Mouse (Mus musculus) gonadal fat pad, adult 2 months (tissue): ENCODE results near the gene Spint2. TPM values are rescaled to one million over a fixed set of nuclear protein-coding genes. Genes with fewer than 3 reads are reported as not detected.

Source experiments
- DNase-seq: peaks from one replicate; pipeline ENCODE4 v3.0.0-alpha.2; 2012; ENCODE audit warnings: low read depth
- polyA plus RNA-seq: library from polyadenylated mRNA; depleted of rRNA; stranded (reverse); fragments of >200 nt; gene quantifications from 2 replicates; pipeline ENCODE4 v1.2.3, GENCODE M21; 2012

The Spint2 gene
- polyA plus RNA-seq, 1 experiment, result 453 TPM

- DNase-seq, result no peak
Observed at GRCm38 (mm10) chr7:29279924-29280323, 1.8 kb downstream of the Spint2 start.

DNA sequence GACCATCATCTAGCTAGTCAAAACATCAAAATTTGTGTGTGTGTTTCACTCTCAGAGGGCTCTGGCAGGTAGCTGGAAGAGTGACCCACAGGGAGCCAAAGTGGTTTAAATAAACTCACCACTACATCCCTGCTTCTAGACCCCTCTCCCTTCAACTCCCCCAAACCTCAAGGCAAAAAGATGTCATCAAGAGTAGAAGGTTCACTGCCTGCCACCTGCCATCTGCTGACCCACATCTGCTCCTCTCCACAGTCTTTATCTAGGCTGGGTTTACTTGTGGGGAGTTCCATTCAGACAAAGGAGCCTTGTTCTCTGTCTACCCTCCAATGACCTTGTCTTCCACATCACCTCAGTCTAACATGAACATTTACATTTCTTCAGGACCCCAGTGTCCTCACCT, 2.5 kb downstream of the Spint2 start:
- no peak for DNase-seq

GRCm38 (mm10) chr7:29277510-29277909, 4.2 kb downstream of the Spint2 start:
- DNase-seq, result no peak

- DNase-seq, result no peak
Observed at GRCm38 (mm10) chr7:29276715-29277114, 5.0 kb downstream of the Spint2 start.

GRCm38 (mm10) chr7:29271687-29272465, 9.8 kb downstream of the Spint2 start:
- DNase-seq, result no peak

DNA sequence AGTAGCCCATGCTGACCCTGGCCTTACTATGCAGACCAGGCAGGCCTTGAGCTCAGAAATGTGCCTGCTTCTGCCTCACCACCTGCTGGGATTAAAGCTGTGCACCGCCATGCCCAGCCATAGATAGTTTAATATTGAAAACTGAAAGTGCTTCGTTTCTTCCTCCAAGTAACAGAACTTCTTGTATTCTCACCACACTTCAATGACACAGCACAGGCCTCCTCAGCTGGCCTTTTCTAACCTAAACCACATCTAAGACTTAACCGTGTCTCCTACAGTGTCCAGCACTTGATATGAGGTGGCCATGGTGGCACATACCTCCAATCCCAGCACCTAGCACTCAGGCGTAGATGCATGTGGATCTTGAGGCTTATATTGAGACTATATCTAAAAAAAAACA, 11.3 kb downstream of the Spint2 start:
- DNase-seq, result no peak

DNA sequence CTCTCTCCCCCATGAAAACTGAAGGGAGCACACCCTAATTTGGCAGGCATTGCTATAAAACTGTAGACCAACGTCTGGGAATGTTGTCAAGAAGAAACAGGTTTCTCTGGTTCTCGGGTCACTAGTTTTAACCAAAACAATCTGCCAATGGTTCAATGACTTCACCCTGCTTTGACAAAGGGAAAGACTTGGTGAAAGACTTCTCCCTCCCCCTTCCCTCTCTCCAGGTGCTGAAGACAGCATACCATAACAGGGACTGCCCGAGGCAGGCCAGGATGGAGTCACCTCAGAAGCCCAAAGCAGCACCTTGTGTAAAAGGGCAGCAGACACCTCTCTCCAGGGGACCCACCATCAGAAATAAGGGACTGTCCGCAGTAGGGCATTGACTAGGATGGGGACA, 14.8 kb downstream of the Spint2 start:
- peak; percentile 95 for DNase-seq

GRCm38 (mm10) chr7:29265636-29266035, 16.1 kb downstream of the Spint2 start:
- DNase-seq, result no peak

GRCm38 (mm10) chr7:29263831-29264230, 17.9 kb downstream of the Spint2 start:
- no peak for DNase-seq

GRCm38 (mm10) chr7:29262151-29262550, 19.6 kb downstream of the Spint2 start:
- DNase-seq, result no peak

DNA sequence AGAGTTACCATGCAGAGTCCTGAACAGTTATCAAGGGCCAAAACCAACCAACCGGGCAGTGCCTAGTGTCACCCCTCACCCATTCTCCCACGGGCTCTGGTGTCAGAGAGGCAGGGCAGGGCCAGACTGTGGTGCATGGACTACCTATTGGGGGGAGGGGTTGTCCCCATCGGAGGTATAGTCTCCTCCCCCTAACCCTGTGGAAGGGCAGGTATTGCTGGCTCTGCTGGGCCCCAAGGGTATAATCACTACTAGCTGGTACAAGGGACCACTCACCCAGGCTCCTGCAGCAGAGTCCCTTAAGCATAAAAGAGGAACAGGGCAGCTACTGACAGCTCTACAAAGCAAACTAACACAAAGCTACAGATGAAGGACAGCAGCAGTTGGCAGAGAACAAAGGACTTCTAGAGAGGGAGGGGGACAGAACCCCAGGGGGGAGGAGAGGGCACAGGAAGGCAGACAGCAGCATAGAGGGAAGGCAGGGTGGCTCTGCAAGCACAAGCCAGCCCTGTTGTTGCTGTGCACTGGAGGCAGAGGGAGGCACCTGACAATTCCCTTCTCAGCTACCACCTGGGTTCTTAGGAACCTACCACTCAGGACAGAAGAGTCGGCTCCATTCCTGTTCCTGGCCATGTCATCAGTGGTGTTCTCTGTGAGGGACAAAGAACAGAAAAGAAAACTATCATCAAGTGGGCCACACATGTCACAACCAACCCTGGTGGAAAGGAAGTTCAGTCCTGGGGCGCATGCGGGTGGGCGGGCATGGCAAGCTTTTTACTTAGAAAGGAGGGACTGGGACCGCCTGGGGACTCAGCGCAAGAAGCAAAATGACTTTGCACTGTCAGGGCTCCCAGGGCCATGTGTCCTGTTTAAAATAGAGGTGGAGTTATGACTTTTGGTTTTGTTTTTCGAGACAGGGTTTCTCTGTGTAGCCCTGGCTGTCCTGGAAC, 21.7 kb downstream of the Spint2 start:
- no peak for DNase-seq

- no peak for DNase-seq
Observed at GRCm38 (mm10) chr7:29257368-29257767, 24.3 kb downstream of the Spint2 start.

GRCm38 (mm10) chr7:29255875-29256274, 25.8 kb downstream of the Spint2 start:
- no peak for DNase-seq

DNA sequence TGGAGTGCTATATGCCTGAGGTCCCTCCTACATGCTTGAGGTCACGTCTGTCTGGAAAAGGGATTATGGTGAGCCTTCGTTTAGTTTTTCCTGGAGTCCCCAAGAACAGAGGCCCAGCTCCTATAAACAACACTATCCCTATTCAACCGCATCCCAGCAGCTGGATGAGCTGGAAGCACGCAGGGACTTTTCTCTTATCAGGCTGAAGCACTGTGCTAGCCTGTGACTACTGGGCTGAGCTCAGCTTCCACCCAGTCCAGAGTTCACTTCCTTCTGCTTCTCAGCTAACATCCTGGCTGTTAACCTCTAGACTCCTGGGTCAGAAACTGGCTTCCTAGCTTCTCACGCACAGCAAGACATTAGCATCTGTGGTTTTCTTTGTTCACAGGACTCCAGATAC, 27.9 kb downstream of the Spint2 start:
- DNase-seq, result no peak

DNA sequence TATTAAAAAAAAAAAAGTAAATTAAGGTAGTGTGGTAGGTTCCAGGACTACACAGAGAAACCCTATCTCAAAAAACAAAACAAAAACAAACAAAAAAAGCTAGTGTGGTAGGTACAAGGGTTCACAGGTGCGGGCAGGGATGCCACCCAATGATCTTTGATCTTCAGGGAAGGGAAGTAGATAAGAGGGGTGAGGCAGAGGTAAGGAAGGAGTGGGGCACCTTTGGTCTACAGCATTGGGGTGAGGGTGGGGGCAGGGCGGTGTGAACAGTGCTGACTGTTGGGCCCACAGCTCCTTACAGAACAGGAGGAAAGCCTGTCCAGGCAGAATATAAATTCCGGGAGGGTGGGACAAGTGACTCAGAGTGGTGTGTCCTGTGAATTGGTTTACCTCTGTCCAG, 30.5 kb downstream of the Spint2 start:
- DNase-seq, result no peak

DNA sequence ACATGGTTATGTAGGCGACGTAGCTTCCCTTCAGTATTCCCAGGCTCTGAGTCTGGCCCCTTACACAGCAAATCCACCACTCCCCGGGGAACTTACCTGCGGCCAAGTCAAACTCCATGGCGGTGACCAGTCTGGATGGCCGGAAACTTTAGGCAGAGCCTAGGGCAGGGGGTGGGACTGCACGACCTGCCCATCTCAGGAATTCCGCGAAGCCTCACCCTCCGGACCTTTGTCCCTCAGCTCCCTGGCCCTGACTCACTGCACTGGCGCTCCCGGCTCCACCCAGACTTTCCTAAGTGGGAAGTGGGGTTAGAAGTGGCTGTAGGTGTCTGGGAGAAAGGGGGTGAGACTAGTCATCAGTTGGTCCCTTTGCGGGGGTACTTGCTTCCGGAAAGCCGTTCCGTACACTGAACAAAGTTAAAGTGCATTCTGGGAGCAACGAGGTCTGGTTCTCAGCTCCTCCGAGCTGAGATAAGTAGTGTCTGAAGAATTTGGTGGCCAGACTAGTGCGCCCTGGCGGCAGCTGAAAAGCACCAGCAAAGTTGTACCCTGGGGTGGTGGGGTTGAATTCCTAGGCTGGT, 33.4 kb downstream of the Spint2 start, which contains the start of gene 2200002D01Rik:
TSS of gene 2200002D01Rik (minus strand) at position 206 of the 581 bp plus-strand sequence.
- no peak for DNase-seq

- DNase-seq, result no peak
Observed at GRCm38 (mm10) chr7:29247706-29248105, 34.0 kb downstream of the Spint2 start.

GRCm38 (mm10) chr7:29247314-29247700, 34.4 kb downstream of the Spint2 start:
- no peak for DNase-seq

GRCm38 (mm10) chr7:29246619-29247313, 34.9 kb downstream of the Spint2 start:
- DNase-seq, result no peak

- DNase-seq, result no peak
Observed at GRCm38 (mm10) chr7:29246015-29246414, 35.7 kb downstream of the Spint2 start.

DNA sequence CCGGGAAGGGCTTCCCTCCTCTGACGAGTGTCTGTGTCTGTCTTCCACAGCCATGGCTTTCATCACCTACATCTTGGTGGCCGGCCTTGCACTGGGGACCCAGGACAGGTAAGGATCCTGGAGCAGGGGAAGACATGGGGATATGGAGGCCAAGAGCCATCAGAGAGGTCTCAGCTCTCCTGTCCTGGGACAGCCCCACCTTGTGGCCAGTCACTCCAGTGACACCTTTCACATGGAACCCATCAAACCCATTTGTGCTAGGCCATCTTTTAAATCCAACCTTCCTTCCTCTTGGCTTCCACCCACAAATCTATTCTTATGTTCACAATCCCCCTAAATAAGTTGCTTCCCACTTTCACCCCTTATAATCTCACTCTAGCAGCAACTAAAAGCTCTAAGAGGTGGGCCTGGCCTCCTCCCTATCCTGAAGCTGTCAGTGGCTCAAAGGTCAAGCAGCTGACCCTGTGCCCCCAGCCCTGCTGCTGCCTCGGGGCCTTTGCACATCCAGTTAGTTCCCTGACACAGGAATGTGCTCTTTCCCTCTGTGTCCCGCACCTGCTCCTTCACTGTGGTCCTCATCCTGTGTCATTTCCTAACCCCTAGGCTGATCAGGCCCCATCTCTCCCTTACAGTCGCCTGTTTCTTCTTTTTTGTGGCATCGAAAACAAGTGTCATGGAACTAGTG, 36.8 kb downstream of the Spint2 start:
- DNase-seq, result no peak
